Mouse (Mus musculus) cortical plate, adult 2 months (tissue): Measurements from ENCODE around the gene Pigz.

Experiments
- CTCF ChIP-seq: fragments of 200-500 bp; IDR thresholded peaks from 2 replicates; pipeline ENCODE4 v1.5.1; 2011; ENCODE audit warnings: mild to moderate bottlenecking, control low read depth, low read length; ENCODE audit not compliant: insufficient read depth; ENCODE audit errors: extremely low read depth
- POLR2A ChIP-seq: fragments of 200-500 bp; IDR thresholded peaks from 2 replicates; pipeline ENCODE4 v1.6.1; 2011; ENCODE audit warnings: mild to moderate bottlenecking, low read length, control low read depth; ENCODE audit not compliant: insufficient read depth; ENCODE audit errors: extremely low read depth

- TF ChIP-seq POLR2A (no peak), CTCF (no peak)
Measured at GRCm38 (mm10) chr16:31940586-31940985, 6.9 kb downstream of the Pigz start.
